In genomic region chr16:32538761-32539255, GRCm38 (mm10) we compare ENCODE assay signal across 14 mouse cellular contexts. TPM values are rescaled to one million over a fixed set of nuclear protein-coding genes. Genes with fewer than 3 reads are reported as not detected.
DNase-seq lines count a peak whose midpoint lies in the region; ATAC-seq lines count a peak whose summit lies in the region.
"Had no signal": no experiment of that assay in that cellular context is flagged by ENCODE, and none has a peak within 500 bp of the region (broad histone marks: within the 10 kb centered on the region; RNA-seq: fewer than 3 reads in every experiment).

No protein-coding gene starts in this region.

- peaks cover 5% of the 10 kb centered on the region; the same call in 1 of the 2 replicates for H3K4me1 ChIP-seq in forebrain, embryonic 11.5 days (replicated peaks; ENCODE audit: control insufficient read depth, insufficient read depth, low read length)
- H3K4me1 ChIP-seq in forebrain, embryonic 13.5 days = peaks cover 5% of the 10 kb centered on the region
- H3K4me1 ChIP-seq in lung, embryonic 16.5 days (replicated peaks; ENCODE audit: control insufficient read depth, insufficient read depth, low read length) = peaks cover 17% of the 10 kb centered on the region
- H3K4me1 ChIP-seq in liver, embryonic 13.5 days (replicated peaks) = peaks cover 87% of the 10 kb centered on the region

- no peak for ATAC-seq in forebrain, embryonic 11.5 days (replicated peaks; ENCODE audit: low FRiP score)
- ATAC-seq in forebrain, embryonic 13.5 days = no peak
- ATAC-seq in lung, embryonic 16.5 days (ENCODE audit: low read depth) = peak; percentile 42
- no peak for ATAC-seq in liver, embryonic 13.5 days (ENCODE audit: low read depth)
- ATAC-seq: lung, postnatal 0 days had no signal

- no peaks in the 10 kb centered on the region for H3K27me3 ChIP-seq in forebrain, embryonic 11.5 days (ENCODE audit: control insufficient read depth, insufficient read depth, low read length)
- H3K27me3 ChIP-seq in forebrain, embryonic 13.5 days = no peaks in the 10 kb centered on the region
- no peaks in the 10 kb centered on the region for H3K27me3 ChIP-seq in lung, embryonic 16.5 days (ENCODE audit: control insufficient read depth, insufficient read depth, low read depth, low read length)
- H3K27me3 ChIP-seq in liver, embryonic 13.5 days = peaks cover 6% of the 10 kb centered on the region; the same call in 1 of the 2 replicates

- 27% methylated on average over 3 of the region's 3 CpGs for WGBS in forebrain, embryonic 11.5 days
- WGBS in forebrain, embryonic 13.5 days = 28% methylated on average over 3 of the region's 3 CpGs
- 31% methylated on average over 3 of the region's 3 CpGs for WGBS in lung, embryonic 16.5 days
- WGBS in liver, embryonic 13.5 days (ENCODE audit: insufficient replicate concordance) = 48% methylated on average over 3 of the region's 3 CpGs

- no peak overlapping the region for H3K4me3 ChIP-seq in forebrain, embryonic 11.5 days (ENCODE audit: low read depth, low read length)
- H3K4me3 ChIP-seq in forebrain, embryonic 13.5 days = no peak overlapping the region
- no peak overlapping the region for H3K4me3 ChIP-seq in lung, embryonic 16.5 days (ENCODE audit: low read length)
- no peak overlapping the region for H3K4me3 ChIP-seq in liver, embryonic 13.5 days (replicated peaks)
- H3K4me3 ChIP-seq: embryonic facial prominence, embryonic 12.5 days; myocyte had no signal

- H3K27ac ChIP-seq in forebrain, embryonic 11.5 days (ENCODE audit: low read depth, low read length) = no peak overlapping the region
- no peak overlapping the region for H3K27ac ChIP-seq in forebrain, embryonic 13.5 days
- H3K27ac ChIP-seq in lung, embryonic 16.5 days (ENCODE audit: low read length) = peak overlapping the region; percentile 37; the same call in 1 of the 2 replicates
- peak overlapping the region; percentile 65 for H3K27ac ChIP-seq in liver, embryonic 13.5 days

- H3K9me3 ChIP-seq in forebrain, embryonic 11.5 days (ENCODE audit: control insufficient read depth, low read length) = no peaks in the 10 kb centered on the region
- no peaks in the 10 kb centered on the region for H3K9me3 ChIP-seq in forebrain, embryonic 13.5 days (replicated peaks)
- H3K9me3 ChIP-seq in lung, embryonic 16.5 days (ENCODE audit: control insufficient read depth, low read length) = no peaks in the 10 kb centered on the region
- peaks cover 3% of the 10 kb centered on the region; the same call in 1 of the 2 replicates for H3K9me3 ChIP-seq in liver, embryonic 13.5 days (replicated peaks)
- H3K9me3 ChIP-seq: embryonic facial prominence, embryonic 12.5 days had no signal

- H3K9ac ChIP-seq in forebrain, embryonic 11.5 days (ENCODE audit: low read length) = no peak overlapping the region
- H3K9ac ChIP-seq in forebrain, embryonic 13.5 days = no peak overlapping the region
- no peak overlapping the region for H3K9ac ChIP-seq in lung, embryonic 16.5 days (ENCODE audit: low read length)
- H3K9ac ChIP-seq in liver, embryonic 13.5 days = 0 out of 2 replicates have a peak overlapping the region, but pooled peaks have one; percentile 35
- H3K9ac ChIP-seq: embryonic facial prominence, embryonic 12.5 days had no signal

- no peaks in the 10 kb centered on the region for H3K36me3 ChIP-seq in forebrain, embryonic 11.5 days (ENCODE audit: control insufficient read depth, insufficient read depth, low read length)
- H3K36me3 ChIP-seq in forebrain, embryonic 13.5 days (ENCODE audit: poor library complexity, severe bottlenecking) = no peaks in the 10 kb centered on the region
- H3K36me3 ChIP-seq in lung, embryonic 16.5 days (ENCODE audit: control insufficient read depth, insufficient read depth, low read length) = no peaks in the 10 kb centered on the region
- no peaks in the 10 kb centered on the region for H3K36me3 ChIP-seq in liver, embryonic 13.5 days
- H3K36me3 ChIP-seq: embryonic facial prominence, embryonic 12.5 days; G1E had no signal

- peak; percentile 74 for DNase-seq in forebrain, embryonic 11.5 days (ENCODE audit: low spot score)
- DNase-seq in lung, postnatal 25 days (ENCODE audit: low spot score) = no peak
- peak; percentile 75 for DNase-seq in embryo, embryonic 11 days
- no peak for DNase-seq in liver, embryonic 13.5 days
- no peak for DNase-seq in adrenal gland, postnatal 25 days
- no peak for DNase-seq in urinary bladder, postnatal 4 days (ENCODE audit: low spot score in 2 of 2)
- DNase-seq: kidney, postnatal 10 days had no signal

- no peak overlapping the region for H3K4me2 ChIP-seq in forebrain, embryonic 11.5 days (ENCODE audit: low read depth, low read length, severe bottlenecking)
- H3K4me2 ChIP-seq in forebrain, embryonic 13.5 days = no peak overlapping the region
- H3K4me2 ChIP-seq in lung, embryonic 16.5 days (ENCODE audit: low read depth, low read length) = no peak overlapping the region
- no peak overlapping the region for H3K4me2 ChIP-seq in liver, embryonic 13.5 days
- H3K4me2 ChIP-seq: embryonic facial prominence, embryonic 12.5 days had no signal

RNA-seq across cellular contexts. Expression of gene Zdhhc19, which starts 42.7 kb away (rescaled TPM):
- polyA plus RNA-seq in forebrain, embryonic 11.5 days (2014; fragmentation: Nextera tagmentation; extraction: Ambion mirVana) = not detected in 2 replicates
- not detected in 2 replicates for polyA plus RNA-seq in forebrain, embryonic 13.5 days (2015; fragmentation: Nextera tagmentation; extraction: Ambion mirVana)
- not detected in 2 replicates for polyA plus RNA-seq in lung, embryonic 16.5 days (2015; fragmentation: Nextera tagmentation; extraction: Ambion mirVana)
- not detected in 2 replicates for polyA plus RNA-seq in liver, embryonic 13.5 days (2015; fragmentation: Nextera tagmentation; extraction: Ambion mirVana)
- total RNA-seq in adrenal gland, postnatal 25 days (2021) = not detected in 2 replicates
- total RNA-seq: G1E had no signal
- polyA plus RNA-seq: embryonic facial prominence, embryonic 12.5 days; G1E; lung, postnatal 0 days; myocyte; stomach, embryonic 14.5 days had no signal

RNA-seq across cellular contexts. Expression of gene Slc51a, which starts 51.1 kb away (rescaled TPM):
- 0.23 and 0.29 TPM in 2 replicates for polyA plus RNA-seq in forebrain, embryonic 11.5 days (2014; fragmentation: Nextera tagmentation; extraction: Ambion mirVana)
- 0.25 and 0.49 TPM in 2 replicates for polyA plus RNA-seq in forebrain, embryonic 13.5 days (2015; fragmentation: Nextera tagmentation; extraction: Ambion mirVana)
- 0.28 and 0.55 TPM in 2 replicates for polyA plus RNA-seq in lung, embryonic 16.5 days (2015; fragmentation: Nextera tagmentation; extraction: Ambion mirVana)
- 0.65 and 0.71 TPM in 2 replicates for polyA plus RNA-seq in liver, embryonic 13.5 days (2015; fragmentation: Nextera tagmentation; extraction: Ambion mirVana)
- not detected in 2 replicates for total RNA-seq in adrenal gland, postnatal 25 days (2021)
- polyA plus RNA-seq: G1E had no signal

Comparison
In these comparisons a context has a peak if more than half of its experiments do, and no peak if none do; other contexts are left out.
1. DNase-seq: peak in forebrain, embryonic 11.5 days (single experiment) and embryo, embryonic 11 days (single experiment); none in lung, postnatal 25 days (single experiment), liver, embryonic 13.5 days (single experiment), adrenal gland, postnatal 25 days (single experiment) and urinary bladder, postnatal 4 days (0 of 2).
2. H3K27ac ChIP-seq: peak in lung, embryonic 16.5 days (single experiment) and liver, embryonic 13.5 days (single experiment); none in forebrain, embryonic 11.5 days (single experiment) and forebrain, embryonic 13.5 days (single experiment).